Mouse (Mus musculus): ENCODE results near the gene Fgfr2. TPM values are rescaled to one million over a fixed set of nuclear protein-coding genes. Genes with fewer than 3 reads are reported as not detected.

The Fgfr2 gene
- polyA plus RNA-seq, 1 experiment from 2014 or later = 92.5 TPM

DNA sequence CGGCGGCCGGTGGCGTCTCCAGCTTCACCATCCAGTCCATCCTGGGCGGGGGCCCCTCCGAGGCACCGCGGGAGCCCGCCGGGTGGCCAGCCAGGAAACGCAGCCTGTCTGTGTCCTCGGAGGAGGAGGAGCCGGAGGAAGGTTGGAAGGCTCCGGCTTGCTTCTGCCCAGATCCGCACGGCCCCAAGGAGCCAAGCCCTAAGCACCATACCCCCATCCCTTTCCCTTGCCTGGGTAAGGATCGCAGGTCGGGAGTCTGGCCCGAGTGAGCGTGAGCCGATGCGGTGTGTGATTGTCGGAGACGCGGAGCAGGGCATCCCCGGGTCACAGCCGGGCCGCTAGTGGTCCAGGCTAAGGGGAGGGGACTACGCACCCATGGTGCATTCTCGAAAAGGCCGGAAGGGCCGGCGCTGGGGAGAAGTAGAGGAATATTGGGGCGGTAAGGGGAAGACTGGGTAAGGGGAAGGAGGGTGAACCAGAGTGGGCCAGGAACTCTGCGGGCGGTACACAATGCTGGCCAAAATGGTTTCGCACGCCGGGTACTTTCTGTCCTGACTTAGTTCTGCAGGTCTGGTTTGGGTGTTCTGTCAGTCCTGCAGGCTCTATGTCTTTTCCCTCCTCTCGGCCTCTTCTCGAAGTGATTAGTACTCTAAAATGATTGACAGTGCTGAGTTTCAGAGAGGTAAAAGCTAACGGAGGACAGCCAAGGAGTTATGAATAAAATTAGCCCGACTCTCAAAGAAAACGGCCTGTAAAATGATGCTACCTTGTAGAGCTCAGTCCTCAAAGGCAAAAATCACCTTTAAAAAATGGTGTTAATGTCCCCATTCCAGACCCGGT is 1568.6 kb downstream of the Fgfr2 start:
- Histone ChIP-seq H3K4me1 (replicated peaks) (peaks cover 44% of the 10 kb centered on the region), H3K9me3 (no peaks in the 10 kb centered on the region), H3K27ac (peak overlapping the region; percentile 60; the same call in 1 of the 2 replicates), H3K36me3 (no peaks in the 10 kb centered on the region), H3K4me3 (peak overlapping the region; percentile 55), H3K27me3 (ENCODE audit: insufficient read depth, poor library complexity, severe bottlenecking) (peaks cover 100% of the 10 kb centered on the region)
- DNase-seq (ENCODE audit: low spot score) = peak; percentile 64
- WGBS = under 1% methylated on average over 45 of the region's 45 CpGs

GRCm38 (mm10) chr7:131553771-131554175 is 1569.4 kb downstream of the Fgfr2 start:
- Histone ChIP-seq H3K4me1 (replicated peaks) (peaks cover 44% of the 10 kb centered on the region), H3K27me3 (ENCODE audit: insufficient read depth, poor library complexity, severe bottlenecking) (peaks cover 100% of the 10 kb centered on the region), H3K4me3 (peak overlapping the region; percentile 55), H3K9me3 (no peaks in the 10 kb centered on the region), H3K27ac (peak overlapping the region; percentile 60; the same call in 1 of the 2 replicates), H3K36me3 (no peaks in the 10 kb centered on the region)
- DNase-seq (ENCODE audit: low spot score) = peak; percentile 76
- under 1% methylated on average over 39 of the region's 39 CpGs for WGBS

GRCm38 (mm10) chr7:131552781-131553180 is 1570.4 kb downstream of the Fgfr2 start:
- 2% methylated on average over 5 of the region's 5 CpGs for WGBS
- H3K4me1 ChIP-seq (replicated peaks) = peaks cover 44% of the 10 kb centered on the region
- no peaks in the 10 kb centered on the region for H3K9me3 ChIP-seq
- H3K4me3 ChIP-seq = peak overlapping the region; percentile 18
- no peak for DNase-seq (ENCODE audit: low spot score)
- no peak overlapping the region for H3K27ac ChIP-seq
- H3K36me3 ChIP-seq = no peaks in the 10 kb centered on the region
- peaks cover 100% of the 10 kb centered on the region for H3K27me3 ChIP-seq (ENCODE audit: insufficient read depth, poor library complexity, severe bottlenecking)

- no peaks in the 10 kb centered on the region for H3K36me3 ChIP-seq
- peak; percentile 74 for DNase-seq (ENCODE audit: low spot score)
- no peaks in the 10 kb centered on the region for H3K9me3 ChIP-seq
- peak overlapping the region; percentile 18 for H3K4me3 ChIP-seq
- H3K27me3 ChIP-seq (ENCODE audit: insufficient read depth, poor library complexity, severe bottlenecking) = peaks cover 100% of the 10 kb centered on the region
- peaks cover 41% of the 10 kb centered on the region for H3K4me1 ChIP-seq (replicated peaks)
- H3K27ac ChIP-seq = no peak overlapping the region
- under 1% methylated on average over 42 of the region's 42 CpGs for WGBS
Observed at GRCm38 (mm10) chr7:131551931-131552741, 1571.0 kb downstream of the Fgfr2 start.

- DNase-seq (ENCODE audit: low spot score) = peak; percentile 22
- H3K27me3 ChIP-seq (ENCODE audit: insufficient read depth, poor library complexity, severe bottlenecking) = peaks cover 100% of the 10 kb centered on the region
- H3K4me1 ChIP-seq (replicated peaks) = peaks cover 35% of the 10 kb centered on the region
- H3K36me3 ChIP-seq = no peaks in the 10 kb centered on the region
- H3K4me3 ChIP-seq = no peak overlapping the region
- WGBS = under 1% methylated on average over 4 of the region's 4 CpGs
- no peaks in the 10 kb centered on the region for H3K9me3 ChIP-seq
- no peak overlapping the region for H3K27ac ChIP-seq
Observed at GRCm38 (mm10) chr7:131551471-131551870, 1571.7 kb downstream of the Fgfr2 start.

GRCm38 (mm10) chr7:131548473-131548872 is 1574.7 kb downstream of the Fgfr2 start, which contains the start of gene Hmx2:
Gene Hmx2 (plus strand): TSS chr7:131548773.
- Histone ChIP-seq H3K4me1 (replicated peaks) (peaks cover 23% of the 10 kb centered on the region), H3K27me3 (ENCODE audit: insufficient read depth, poor library complexity, severe bottlenecking) (peaks cover 100% of the 10 kb centered on the region), H3K27ac (no peak within 1 kb of the TSS), H3K36me3 (no peaks in the 10 kb centered on the region), H3K4me3 (no peak within 1 kb of the TSS), H3K9me3 (no peaks in the 10 kb centered on the region)
- DNase-seq (ENCODE audit: low spot score) = no peak
- WGBS = 3% methylated on average over 3 of the region's 3 CpGs

GRCm38 (mm10) chr7:131547481-131547880 is 1575.7 kb downstream of the Fgfr2 start:
- DNase-seq (ENCODE audit: low spot score) = peak; percentile 24
- H3K4me1 ChIP-seq (replicated peaks) = peaks cover 25% of the 10 kb centered on the region
- WGBS = 2% methylated on average over 5 of the region's 5 CpGs

GRCm38 (mm10) chr7:131546423-131546822 is 1576.7 kb downstream of the Fgfr2 start:
- WGBS = 4% methylated on average over 2 of the region's 2 CpGs
- Histone ChIP-seq H3K4me3 (no peak overlapping the region), H3K9me3 (no peaks in the 10 kb centered on the region), H3K4me1 (replicated peaks) (peaks cover 32% of the 10 kb centered on the region), H3K27me3 (ENCODE audit: insufficient read depth, poor library complexity, severe bottlenecking) (peaks cover 100% of the 10 kb centered on the region), H3K27ac (no peak overlapping the region), H3K36me3 (no peaks in the 10 kb centered on the region)
- DNase-seq (ENCODE audit: low spot score) = peak; percentile 37

More at GRCm38 (mm10) chr7:131547481-131547880, 1575.7 kb downstream of the Fgfr2 start:
- no peak overlapping the region for H3K4me3 ChIP-seq
- no peaks in the 10 kb centered on the region for H3K9me3 ChIP-seq
- H3K27ac ChIP-seq = no peak overlapping the region
- H3K36me3 ChIP-seq = no peaks in the 10 kb centered on the region
- H3K27me3 ChIP-seq (ENCODE audit: insufficient read depth, poor library complexity, severe bottlenecking) = peaks cover 100% of the 10 kb centered on the region

- DNase-seq (ENCODE audit: low spot score) = peak; percentile 22
- Histone ChIP-seq H3K4me3 (no peak overlapping the region), H3K27ac (no peak overlapping the region), H3K27me3 (ENCODE audit: insufficient read depth, poor library complexity, severe bottlenecking) (peaks cover 100% of the 10 kb centered on the region), H3K36me3 (no peaks in the 10 kb centered on the region), H3K9me3 (no peaks in the 10 kb centered on the region), H3K4me1 (replicated peaks) (peaks cover 34% of the 10 kb centered on the region)
- WGBS = under 1% methylated on average over 13 of the region's 13 CpGs
Observed at GRCm38 (mm10) chr7:131545701-131546385, 1577.3 kb downstream of the Fgfr2 start.

DNA sequence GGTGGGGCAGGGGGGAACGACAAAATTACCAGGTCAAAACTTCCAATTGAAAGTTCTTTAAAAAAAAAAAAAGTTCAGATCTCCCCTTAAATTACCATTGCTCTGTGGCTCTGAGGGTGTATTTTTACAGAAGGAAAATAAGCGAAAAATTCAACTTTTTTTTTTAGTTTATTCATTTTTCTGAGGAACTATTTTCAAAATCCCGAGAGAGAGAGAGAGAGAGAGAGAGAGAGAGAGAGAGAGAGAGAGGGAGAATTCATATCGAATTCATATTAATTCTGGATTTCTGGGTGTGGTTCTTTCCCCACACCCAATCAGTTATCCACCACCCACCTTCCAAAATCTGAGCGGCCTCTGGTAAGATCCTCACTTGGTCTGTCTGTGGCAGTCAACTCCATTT is 1578.3 kb downstream of the Fgfr2 start:
- DNase-seq (ENCODE audit: low spot score) = no peak
- H3K4me3 ChIP-seq = 0 out of 2 replicates have a peak overlapping the region, but pooled peaks have one; percentile 59
- WGBS = 1% methylated on average over 5 of the region's 5 CpGs

GRCm38 (mm10) chr7:131543623-131544481 is 1579.3 kb downstream of the Fgfr2 start:
- Histone ChIP-seq H3K27ac (peak overlapping the region; percentile 75), H3K27me3 (ENCODE audit: insufficient read depth, poor library complexity, severe bottlenecking) (peaks cover 100% of the 10 kb centered on the region), H3K9me3 (no peaks in the 10 kb centered on the region), H3K36me3 (no peaks in the 10 kb centered on the region), H3K4me3 (peak overlapping the region; percentile 59), H3K4me1 (replicated peaks) (peaks cover 34% of the 10 kb centered on the region)
- peak; percentile 69 for DNase-seq (ENCODE audit: low spot score)
- under 1% methylated on average over 75 of the region's 75 CpGs for WGBS

More for the DNA sequence above, 1578.3 kb downstream of the Fgfr2 start:
- H3K36me3 ChIP-seq = no peaks in the 10 kb centered on the region
- H3K27ac ChIP-seq = no peak overlapping the region
- peaks cover 34% of the 10 kb centered on the region for H3K4me1 ChIP-seq (replicated peaks)
- no peaks in the 10 kb centered on the region for H3K9me3 ChIP-seq
- peaks cover 100% of the 10 kb centered on the region for H3K27me3 ChIP-seq (ENCODE audit: insufficient read depth, poor library complexity, severe bottlenecking)

All from hindbrain, embryonic 10.5 days (tissue).